Mouse (Mus musculus) cerebellum, postnatal 36 days (tissue): Measurements from ENCODE around the gene Ninj2.
A peak's percentile ranks its signal among the peaks of the same experiment; 100 is the strongest.

Experiments used
- DNase-seq, 2 experiments: peaks; one replicate each; pipeline ENCODE4 v3.0.0; 2021 to 2022; ENCODE audit warnings: mixed read lengths in 2 of 2

Ninj2 gene

GRCm38 (mm10) chr6:120094091-120094776, 1.1 kb downstream of the Ninj2 start:
- DNase-seq: no peak

DNA sequence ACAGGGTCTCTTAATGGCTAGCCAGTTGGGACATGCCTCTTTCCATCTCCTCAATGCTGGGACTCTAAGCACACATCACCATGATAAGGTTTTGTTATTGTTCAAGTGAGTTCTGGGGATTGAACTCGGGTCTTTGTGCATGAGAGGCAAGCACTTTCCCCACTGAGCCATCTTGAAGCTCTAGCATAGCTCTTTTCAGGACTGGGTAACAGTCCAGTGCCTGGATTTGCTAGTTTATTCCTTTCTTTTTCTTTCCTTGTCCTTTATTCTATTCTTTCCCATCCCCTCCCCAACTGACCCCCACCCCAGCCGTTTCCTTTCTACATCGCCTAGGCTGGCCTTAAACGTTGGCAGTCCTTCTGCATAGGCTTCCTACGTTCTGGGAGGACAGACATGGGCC, 1.9 kb downstream of the Ninj2 start:
- no peak for DNase-seq

GRCm38 (mm10) chr6:120095501-120095900, 2.4 kb downstream of the Ninj2 start:
- DNase-seq: no peak

- DNase-seq: no peak
These were observed 6.2 kb downstream of the Ninj2 start for GRCm38 (mm10) chr6:120099392-120099791.

GRCm38 (mm10) chr6:120101221-120101620, 8.1 kb downstream of the Ninj2 start:
- DNase-seq: no peak

DNA sequence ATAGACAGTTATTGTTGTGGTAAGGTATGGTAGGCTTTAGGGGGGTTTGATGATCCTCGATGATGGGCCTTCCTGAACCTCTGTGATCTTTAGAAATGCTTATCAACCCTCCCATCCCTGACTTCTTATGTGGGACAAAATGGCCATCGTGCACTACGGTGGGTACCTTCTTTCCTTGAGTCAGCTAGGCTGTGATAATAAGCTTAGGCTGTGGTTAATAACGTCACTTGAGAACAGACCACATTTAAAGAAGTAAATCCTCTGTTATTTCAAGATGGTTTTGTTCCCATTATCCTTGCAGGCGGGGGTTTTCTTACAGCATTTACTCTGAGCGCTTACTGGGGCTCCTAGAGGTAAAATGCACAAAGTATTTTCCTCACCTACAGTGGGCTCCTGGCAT, 8.8 kb downstream of the Ninj2 start:
- DNase-seq: no peak

- DNase-seq: no peak
These were observed 10.0 kb downstream of the Ninj2 start for GRCm38 (mm10) chr6:120103104-120103503.

- DNase-seq: no peak
These were observed 11.9 kb downstream of the Ninj2 start for GRCm38 (mm10) chr6:120105055-120105454.

DNA sequence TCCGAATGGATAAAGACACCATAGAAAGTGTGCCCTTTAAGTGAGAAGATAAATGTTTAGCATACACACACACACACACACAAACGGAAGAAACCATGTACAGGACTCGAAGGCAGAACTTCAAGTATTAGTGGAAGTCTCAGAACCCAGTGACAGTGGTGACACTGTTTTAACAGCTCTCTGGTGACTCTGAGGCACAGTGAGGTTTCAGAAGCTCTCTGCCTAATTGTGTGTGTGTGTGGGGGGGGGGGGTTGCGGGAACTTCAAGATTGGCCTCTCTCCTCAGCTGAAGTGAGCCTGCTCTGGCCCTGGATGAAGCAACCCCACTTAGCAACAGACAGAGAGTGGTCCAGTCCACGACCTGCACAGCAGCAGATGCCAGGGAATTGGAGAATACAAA, 14.4 kb downstream of the Ninj2 start:
- DNase-seq: no peak

DNA sequence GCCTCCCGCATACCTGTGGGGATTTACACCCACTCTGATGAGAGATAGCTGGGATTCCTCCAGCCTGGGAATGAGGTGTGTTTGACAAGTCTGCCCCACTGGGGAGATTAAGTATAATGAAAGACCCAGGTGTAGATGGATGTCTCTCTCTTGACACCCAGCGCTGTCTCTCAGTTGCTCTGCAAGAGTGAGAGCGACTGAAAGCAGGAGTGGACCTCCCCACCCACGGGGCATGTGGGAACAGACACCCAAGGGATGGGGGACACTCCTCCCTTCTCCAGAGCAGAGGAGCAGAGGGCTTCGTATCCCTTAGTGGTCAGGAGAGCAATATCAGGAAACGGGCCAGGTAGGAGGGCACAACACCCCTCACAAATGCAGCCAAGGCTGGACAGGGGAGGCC, 14.9 kb downstream of the Ninj2 start:
- no peak for DNase-seq

DNA sequence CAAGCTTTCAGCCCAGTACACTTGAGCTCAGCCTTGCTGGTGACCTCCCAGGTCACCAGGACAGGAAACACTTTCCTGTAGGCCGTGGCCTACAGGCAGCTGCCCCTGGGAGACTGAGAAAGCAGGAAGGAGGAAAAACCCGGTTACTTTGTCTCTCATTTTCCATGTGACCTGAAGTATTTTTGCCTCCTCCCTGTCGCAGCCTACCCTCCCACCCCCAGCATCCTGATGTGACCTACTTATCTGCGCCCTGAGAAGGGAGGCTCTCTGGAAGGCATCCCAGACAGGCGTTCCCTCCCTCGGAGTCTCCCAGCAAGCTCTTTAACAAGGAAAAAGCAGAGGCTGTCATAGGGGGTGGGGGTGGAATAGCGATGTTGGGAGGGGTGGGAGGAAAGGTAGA, 16.0 kb downstream of the Ninj2 start:
- peak in 1 of 2 experiments; percentile 18 for DNase-seq

- no peak for DNase-seq
These were observed 16.8 kb downstream of the Ninj2 start for GRCm38 (mm10) chr6:120109932-120110331.

DNA sequence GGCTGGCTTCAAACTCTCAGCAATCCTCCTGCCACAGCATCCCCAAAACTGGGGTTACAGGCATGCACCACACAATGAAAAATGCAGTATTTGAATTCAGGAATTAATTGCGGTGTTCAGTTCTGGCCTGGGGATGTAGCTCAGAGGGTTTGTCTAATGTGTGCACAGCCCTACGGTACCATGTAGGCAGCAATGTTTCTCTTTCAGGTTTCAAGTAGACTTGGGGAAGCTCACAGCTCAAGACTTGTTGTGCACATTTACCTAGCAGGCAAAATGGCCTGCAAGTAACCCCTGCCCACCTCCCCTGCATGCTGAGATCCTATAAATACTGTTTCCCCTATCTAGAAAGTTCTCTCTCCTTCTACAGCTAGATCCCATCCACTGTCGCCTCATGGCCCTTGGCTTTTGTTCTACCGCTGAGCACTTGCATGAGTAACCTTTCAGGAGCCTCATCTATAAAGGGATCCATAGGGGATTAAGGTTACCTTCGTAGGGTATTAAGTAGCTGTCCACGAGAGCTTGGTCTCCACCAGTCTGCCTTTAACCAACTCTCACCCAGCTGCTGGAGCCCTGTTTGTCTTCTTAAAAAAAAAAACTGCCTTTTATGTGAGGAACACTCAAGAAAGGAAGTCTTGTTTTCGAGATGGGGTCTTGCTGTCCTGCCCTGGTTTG, 17.7 kb downstream of the Ninj2 start:
- DNase-seq: no peak

DNA sequence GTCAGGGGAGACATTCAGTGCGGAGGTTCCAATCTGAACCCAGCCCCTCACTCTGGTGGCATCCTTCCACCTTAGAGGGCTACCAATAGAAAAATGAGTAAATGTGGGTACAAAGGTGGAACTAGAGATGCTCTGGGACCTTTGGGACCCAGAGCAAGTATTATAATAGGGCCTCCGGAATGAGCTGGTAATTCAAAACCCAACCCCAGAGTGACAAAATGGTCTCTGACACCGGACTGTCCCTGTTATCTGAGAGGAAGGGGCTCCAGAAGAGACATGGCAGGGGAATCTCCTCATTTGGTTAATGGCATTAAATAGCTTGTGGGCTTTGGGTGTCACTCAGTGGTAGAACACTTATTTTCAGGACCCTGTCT, 18.2 kb downstream of the Ninj2 start:
- DNase-seq: no peak

- peak; percentile 9 to 25 for DNase-seq
These were observed 19.0 kb downstream of the Ninj2 start for GRCm38 (mm10) chr6:120111984-120112803.

DNA sequence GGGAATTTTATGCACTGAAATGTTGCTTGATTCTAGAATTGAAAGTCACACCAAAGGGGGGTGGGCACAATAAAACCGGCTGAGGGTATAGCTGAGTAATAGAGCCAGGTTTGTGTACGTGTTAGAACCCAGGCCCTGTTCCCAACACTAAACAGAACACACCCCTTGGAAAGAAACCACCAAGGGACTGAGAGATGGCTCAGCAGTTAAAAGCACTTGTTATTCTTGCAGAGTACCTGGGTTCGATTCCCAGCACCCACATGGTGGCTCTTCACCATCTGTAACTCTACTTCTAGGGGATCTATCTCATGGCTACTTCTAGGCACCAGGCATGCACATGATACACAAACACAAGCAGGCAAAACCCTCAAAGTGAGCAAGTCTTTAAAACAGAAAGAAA, 20.7 kb downstream of the Ninj2 start:
- no peak for DNase-seq

GRCm38 (mm10) chr6:120114271-120114670, 21.1 kb downstream of the Ninj2 start:
- DNase-seq: no peak

GRCm38 (mm10) chr6:120114698-120115097, 21.5 kb downstream of the Ninj2 start:
- no peak for DNase-seq

DNA sequence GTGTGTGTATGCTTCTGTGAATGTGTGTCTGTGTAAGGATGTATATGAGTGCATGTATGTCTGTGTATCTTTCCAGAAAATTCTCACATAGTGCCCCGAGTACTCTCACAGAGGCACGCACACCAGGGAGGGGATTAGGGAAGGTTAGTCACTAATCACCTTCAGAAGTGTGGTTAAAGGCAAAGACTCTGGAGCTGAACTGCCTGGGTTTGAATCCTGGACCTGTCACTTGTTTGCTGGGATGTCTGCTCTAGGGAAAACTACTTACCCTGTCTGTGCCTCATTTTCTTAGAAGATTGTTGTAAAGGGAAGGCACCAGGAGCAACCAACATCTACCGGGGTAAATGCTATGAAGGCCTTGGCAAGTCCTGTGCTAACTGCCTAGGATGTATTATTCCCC, 22.3 kb downstream of the Ninj2 start:
- no peak for DNase-seq

GRCm38 (mm10) chr6:120119824-120120223, 26.7 kb downstream of the Ninj2 start:
- no peak for DNase-seq

DNA sequence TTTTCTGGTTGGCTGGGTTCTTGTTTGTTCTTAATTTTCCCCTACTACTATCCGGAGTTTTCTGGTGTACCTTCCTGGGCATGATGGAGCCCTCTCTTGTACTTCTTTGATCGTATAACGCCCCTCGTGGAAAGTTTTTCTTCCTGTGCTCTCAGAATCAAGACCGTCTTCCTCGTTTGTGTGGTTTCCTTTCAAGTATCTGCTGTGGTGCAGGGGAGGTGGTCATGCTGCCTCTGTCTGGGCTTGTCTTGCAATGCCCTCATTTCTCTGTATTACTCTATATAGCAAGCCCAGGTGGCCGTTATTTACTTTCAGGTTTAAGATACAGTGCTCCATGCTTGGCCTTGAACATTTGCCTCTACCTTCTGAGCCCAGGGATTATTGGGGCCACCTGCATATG, 31.5 kb downstream of the Ninj2 start:
- no peak for DNase-seq

DNA sequence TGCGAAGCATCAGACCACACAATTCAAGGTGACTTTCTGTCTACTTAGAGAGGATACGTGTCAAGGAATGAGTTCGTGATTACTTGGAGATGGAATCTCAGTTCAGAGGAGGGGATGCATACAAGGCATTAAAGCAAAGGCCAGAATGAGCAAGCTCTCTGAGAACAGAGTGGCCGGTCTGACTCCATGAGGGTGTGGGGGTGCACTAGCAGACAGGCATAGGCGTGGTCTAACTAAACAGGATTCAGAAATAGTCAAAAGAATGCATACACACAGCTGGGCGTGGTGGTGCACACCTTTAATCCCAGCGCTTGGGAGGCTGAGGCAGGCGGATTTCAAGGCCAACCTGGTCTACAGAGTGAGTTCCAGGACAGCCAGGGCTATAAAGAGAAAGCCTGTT, 33.3 kb downstream of the Ninj2 start:
- DNase-seq: no peak

GRCm38 (mm10) chr6:120127321-120127720, 34.2 kb downstream of the Ninj2 start:
- DNase-seq: no peak

- no peak for DNase-seq
These were observed 41.6 kb downstream of the Ninj2 start for GRCm38 (mm10) chr6:120134748-120135147.
